Mouse (Mus musculus) kidney, adult 18-20 months (tissue): Measurements from ENCODE around the gene Stk11.
"Not testable (repeated sequence)": the region's sequence is repeated elsewhere in the genome, so short reads cannot be mapped to it uniquely, and the experiment has no call there.

Experiments used
- DNase-seq: peaks from one replicate; pipeline ENCODE4 v3.0.0; 2021

Gene Stk11

DNA sequence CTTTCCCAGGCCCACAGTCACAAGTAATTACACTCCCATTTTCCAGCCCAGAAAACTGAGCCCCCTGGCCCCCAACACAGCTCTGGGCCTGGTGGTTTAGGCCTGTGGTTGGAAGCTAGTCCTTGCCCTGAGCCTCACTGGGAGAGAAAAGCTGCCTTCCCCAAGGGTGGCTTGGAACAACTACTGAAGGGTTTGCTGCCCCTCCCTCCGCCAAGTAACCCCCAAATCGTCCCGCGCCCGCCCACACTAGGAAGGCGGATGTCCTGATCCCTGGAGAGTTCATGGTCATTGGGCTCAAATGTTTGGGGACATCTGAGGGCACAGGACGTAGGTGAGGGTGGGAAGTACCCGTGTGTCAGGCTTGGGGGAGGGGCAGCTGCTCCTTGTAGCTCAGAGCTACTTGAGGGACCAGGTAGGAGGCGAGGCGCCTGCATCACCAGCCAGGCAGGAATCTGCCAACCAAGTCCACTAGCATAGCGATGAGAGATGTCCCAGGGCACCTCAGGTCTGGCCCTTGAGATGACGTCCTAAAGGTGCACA, 43.5 kb downstream of the Stk11 start:
- no peak for DNase-seq

- DNase-seq: peak; percentile 97
Measured at GRCm38 (mm10) chr10:80159561-80160454, 44.2 kb downstream of the Stk11 start.

DNA sequence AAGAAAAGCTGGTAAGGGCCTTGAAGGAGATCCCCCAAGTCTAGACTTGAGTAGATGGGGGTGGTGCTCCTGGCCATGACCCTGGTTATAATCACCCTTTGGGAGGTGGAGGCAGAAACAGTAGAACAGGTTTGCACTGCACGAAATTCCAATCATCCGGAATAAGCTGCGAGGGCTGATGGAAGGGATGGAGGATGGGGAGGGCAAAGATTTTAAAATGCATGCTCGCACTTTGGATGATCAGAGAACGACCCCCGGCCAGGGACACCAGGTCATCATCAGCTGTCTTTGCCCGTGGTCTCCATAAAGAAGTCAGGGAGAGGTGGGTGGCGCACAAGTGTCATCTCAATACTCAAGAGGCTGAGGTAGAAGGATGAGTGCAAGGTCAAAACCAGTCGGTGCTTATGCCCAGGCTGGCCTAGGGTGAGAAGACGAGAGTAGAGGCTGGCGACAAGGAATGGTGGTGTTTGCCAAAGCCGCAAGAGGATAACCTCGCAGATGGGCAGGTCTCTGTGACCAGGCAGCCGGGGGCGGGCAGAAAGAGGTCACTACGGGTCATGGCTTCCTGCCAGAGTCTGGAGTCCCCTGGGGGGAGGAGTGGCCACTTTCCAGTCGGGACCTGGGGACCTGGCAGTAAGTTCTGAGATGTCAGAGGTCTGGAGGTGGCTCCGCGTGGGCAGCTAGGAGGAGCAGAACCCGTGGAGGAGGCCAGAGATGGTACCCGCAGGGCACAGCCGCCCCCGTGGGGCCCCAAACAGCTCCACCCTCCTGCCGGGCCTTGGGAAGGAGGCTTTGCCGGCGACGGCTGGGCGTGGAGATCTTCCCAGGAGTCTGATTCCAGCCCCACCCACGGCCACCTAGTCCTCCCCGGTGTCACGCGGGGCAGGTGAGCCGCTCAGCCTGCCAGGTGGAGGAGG, 45.1 kb downstream of the Stk11 start:
- DNase-seq: peak; percentile 98

GRCm38 (mm10) chr10:80161522-80162242, 46.1 kb downstream of the Stk11 start:
- peak; percentile 56 for DNase-seq

DNA sequence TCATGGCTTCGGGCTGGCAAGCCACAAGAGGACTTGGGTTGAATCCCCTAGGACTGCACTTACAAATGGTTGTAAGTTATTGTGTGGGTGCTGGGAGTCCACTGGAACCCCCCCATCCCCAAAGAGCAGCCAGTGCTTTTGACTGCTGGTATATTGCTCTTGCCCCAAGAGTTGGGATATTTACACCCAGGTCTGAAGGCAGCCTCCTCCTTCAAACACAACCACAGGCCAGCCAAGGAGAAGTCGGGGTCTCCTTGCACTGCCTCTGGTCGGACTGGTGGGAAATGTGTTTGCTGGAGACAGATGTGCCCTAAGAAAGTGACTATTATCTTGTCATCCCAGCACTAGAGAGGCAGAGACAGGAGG, 46.6 kb downstream of the Stk11 start:
- DNase-seq: no peak

- no peak for DNase-seq
Measured at GRCm38 (mm10) chr10:80162716-80163299, 47.2 kb downstream of the Stk11 start.

- DNase-seq: peak; percentile 16
Measured at GRCm38 (mm10) chr10:80163721-80164120, 48.1 kb downstream of the Stk11 start.

GRCm38 (mm10) chr10:80164161-80164997, 48.8 kb downstream of the Stk11 start:
- DNase-seq: peak; percentile 34

DNA sequence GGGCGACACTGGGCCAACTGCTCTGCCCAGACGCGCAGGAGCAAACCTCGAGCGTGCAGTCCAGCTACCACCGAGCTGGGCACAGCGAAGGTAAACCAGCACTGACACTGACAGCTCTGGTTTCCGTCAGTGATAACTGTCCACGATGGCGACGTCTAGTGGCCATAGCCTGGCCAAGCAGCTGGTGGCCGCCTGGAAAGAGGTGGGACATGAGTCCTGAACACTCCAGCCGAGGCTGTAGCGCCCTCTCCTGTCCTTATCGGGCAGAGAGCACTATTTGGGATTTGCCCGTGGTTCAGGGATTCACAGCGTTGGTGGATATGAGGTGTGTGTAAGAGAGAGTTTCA, 49.4 kb downstream of the Stk11 start:
- DNase-seq: peak; percentile 99

DNA sequence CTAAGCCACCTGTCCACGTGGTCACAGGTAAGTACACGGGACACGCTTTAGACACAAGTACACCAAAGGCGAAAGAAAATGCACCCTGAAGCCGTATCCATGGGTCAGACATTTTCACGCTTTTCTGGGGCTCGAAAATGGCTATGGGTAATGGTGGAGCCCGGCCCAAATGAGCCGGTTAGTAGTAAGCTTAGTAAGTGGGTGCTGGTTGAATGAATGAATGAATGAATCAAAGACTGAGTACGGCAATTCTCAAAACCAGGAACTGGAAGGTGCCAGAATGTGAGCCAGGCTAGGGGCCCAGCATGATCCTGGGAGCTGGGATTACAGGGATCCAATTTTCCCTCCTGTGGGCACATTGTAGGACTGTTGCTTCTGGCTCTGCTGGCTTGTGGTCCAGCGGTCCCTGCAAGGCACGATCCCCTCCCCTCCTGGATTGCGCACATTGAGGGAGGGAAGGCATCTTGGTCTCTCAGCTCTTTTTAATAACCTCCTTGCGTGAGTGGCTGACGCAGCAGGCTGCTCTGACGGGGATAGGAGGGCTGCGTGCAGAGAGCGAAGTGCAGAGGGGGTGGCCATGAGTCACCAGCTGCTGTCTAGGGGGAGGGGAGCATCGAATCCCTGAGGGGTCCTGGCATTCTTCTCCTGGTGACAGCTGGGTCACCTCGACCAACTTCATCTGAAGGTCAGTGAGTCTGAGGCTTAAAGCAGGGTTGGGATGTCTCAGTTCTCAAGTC, 50.0 kb downstream of the Stk11 start, which contains the start of gene Cirbp:
Cirbp (plus strand) TSS at position 594 of the 737 bp plus-strand sequence.
- peak; percentile 50 for DNase-seq

GRCm38 (mm10) chr10:80166136-80166535, 50.5 kb downstream of the Stk11 start:
- DNase-seq: not testable (repeated sequence)

DNA sequence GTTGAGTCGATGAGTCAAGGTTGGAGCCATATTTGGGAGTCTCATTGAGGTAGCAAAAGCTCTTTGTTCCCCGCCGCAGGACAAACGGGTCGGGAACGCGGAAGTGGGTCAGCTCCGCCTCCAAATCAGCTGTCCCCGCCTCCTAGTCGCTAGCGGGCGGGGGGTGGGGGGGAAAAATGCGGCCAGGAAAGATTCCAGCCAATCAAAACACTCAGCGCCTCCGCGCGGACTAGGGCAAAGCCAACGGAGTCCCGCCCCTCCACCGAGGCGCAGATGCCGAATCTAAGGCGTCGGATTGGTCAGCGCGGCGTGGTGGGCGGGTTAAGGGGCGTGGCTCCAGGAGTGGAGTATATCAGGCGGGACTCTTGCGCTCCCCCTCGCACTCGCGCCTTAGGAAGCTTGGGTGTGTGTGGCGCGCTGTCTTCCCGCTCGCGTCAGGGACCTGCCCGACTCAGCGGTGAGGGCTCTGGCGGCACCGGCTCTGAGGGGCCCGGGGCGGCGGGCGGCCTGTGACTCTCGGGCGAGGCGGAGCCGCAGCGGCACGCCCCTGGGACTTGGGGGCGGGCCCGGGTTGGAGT, 51.9 kb downstream of the Stk11 start:
- peak; percentile 99 for DNase-seq

DNA sequence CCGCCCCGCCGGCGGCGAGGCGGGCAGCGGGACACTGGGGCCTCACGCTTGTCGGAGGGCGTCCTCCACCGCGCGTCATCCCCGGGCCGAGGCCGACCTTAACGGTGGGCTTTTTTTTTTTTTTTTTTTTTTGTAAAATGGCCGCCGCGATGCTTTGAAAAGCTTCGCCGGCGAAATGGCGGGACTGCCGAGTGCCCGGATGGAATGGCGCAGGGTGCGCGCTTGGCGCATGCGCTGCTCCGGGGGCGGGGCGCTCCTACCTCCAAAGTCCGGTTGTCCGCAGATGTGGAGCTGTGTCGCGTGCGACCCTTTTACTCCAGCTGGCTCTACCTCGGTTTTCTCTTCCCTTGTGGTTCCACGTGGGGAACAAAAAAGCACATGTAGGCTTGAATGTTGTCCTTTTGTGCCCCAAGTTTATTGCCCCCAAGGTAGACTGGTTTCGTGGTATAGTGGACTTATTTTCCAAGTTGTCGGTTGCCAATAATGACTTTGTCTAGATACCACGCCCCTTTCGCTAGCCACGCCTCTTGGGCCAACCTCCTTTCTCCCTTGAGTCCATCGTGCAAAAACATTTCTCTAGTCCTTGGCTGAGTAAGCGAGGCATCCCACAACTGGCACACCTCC, 52.5 kb downstream of the Stk11 start:
- DNase-seq: peak; percentile 95

GRCm38 (mm10) chr10:80169070-80169469, 53.5 kb downstream of the Stk11 start:
- no peak for DNase-seq

DNA sequence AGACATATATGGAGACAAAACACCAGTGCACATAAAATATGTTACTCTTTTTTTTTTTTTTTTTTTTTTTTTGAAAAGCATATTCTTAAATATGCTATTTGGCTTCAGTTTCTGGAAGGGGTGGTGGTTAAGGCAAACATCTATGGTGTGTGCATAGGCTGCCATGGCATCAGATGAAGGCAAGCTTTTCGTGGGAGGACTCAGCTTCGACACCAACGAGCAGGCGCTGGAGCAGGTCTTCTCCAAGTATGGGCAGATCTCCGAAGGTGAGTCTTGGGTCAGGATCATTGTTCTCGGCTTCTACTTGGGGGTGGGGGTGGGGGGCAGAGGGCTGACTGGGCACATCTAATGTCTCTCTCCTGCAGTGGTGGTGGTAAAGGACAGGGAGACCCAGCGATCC, 54.0 kb downstream of the Stk11 start:
- no peak for DNase-seq

- DNase-seq: no peak
Measured at GRCm38 (mm10) chr10:80170052-80170451, 54.4 kb downstream of the Stk11 start.

GRCm38 (mm10) chr10:80170601-80171021, 55.0 kb downstream of the Stk11 start:
- no peak for DNase-seq

GRCm38 (mm10) chr10:80171252-80171651, 55.6 kb downstream of the Stk11 start:
- no peak for DNase-seq

GRCm38 (mm10) chr10:80171760-80172526, 56.3 kb downstream of the Stk11 start:
- DNase-seq: no peak
